Mouse (Mus musculus) CH12.LX (cell line): ENCODE results near the gene Hist1h2bj. TPM values are rescaled to one million over a fixed set of nuclear protein-coding genes. Genes with fewer than 3 reads are reported as not detected.

ENCODE experiments used
- DNase-seq: peaks from one replicate; pipeline ENCODE4 v3.0.0-alpha.2; 2013; ENCODE audit errors: extremely low read depth
- H3K27ac ChIP-seq: 2 replicates; pipeline ENCODE4 v1.5.1; 2012; ENCODE audit warnings: low read depth, mild to moderate bottlenecking, control low read depth, moderate library complexity; ENCODE audit not compliant: insufficient read depth
- H3K27me3 ChIP-seq: replicated peaks from 2 replicates; pipeline ENCODE3; 2012; ENCODE audit warnings: inconsistent platforms
- H3K36me3 ChIP-seq, 2 experiments: replicated peaks in 1 of 2; 2 replicates each; pipeline versions ENCODE3 to v1.6.1; 2012; ENCODE audit warnings: inconsistent platforms in 1 of 2, low read length in 1 of 2, mild to moderate bottlenecking in 1 of 2, mixed read lengths in 1 of 2, moderate library complexity in 1 of 2; ENCODE audit not compliant: control insufficient read depth in 1 of 2, insufficient read depth in 1 of 2
- H3K4me1 ChIP-seq, 2 experiments: 2 replicates each; pipeline ENCODE4 v1.6.1; 2012; ENCODE audit warnings: inconsistent platforms in 1 of 2, moderate library complexity in 1 of 2; ENCODE audit not compliant: insufficient read depth in 2 of 2, control insufficient read depth in 1 of 2
- H3K4me2 ChIP-seq: 2 replicates; pipeline ENCODE4 v1.6.1; 2012; ENCODE audit warnings: low read depth, mild to moderate bottlenecking, control low read depth; ENCODE audit not compliant: poor library complexity, insufficient read depth, severe bottlenecking
- H3K4me3 ChIP-seq, 3 experiments: fragments of 150-350 bp in 1 of 3; sonication (generic) in 1 of 3; replicated peaks in 1 of 3; 2 replicates each; pipeline versions ENCODE3 to v1.5.1; 2011 to 2012; ENCODE audit warnings: low read depth in 2 of 3, low read length in 2 of 3, mild to moderate bottlenecking in 2 of 3, moderate library complexity in 2 of 3, control low read depth in 1 of 3, improper control_type of control experiment in 1 of 3, inconsistent platforms in 1 of 3, mixed read lengths in 1 of 3; ENCODE audit not compliant: poor library complexity in 1 of 3
- H3K79me2 ChIP-seq: replicated peaks from 2 replicates; pipeline ENCODE4 v1.6.1; 2012; ENCODE audit warnings: mild to moderate bottlenecking, moderate library complexity; ENCODE audit not compliant: control insufficient read depth, poor library complexity, insufficient read depth, severe bottlenecking; ENCODE audit errors: extremely low read depth
- H3K9ac ChIP-seq: 2 replicates; pipeline ENCODE4 v1.6.1; 2012; ENCODE audit warnings: low read depth, mild to moderate bottlenecking, control low read depth, moderate library complexity; ENCODE audit not compliant: insufficient read depth
- H3K9me3 ChIP-seq: replicated peaks from 2 replicates; pipeline ENCODE3; 2012; ENCODE audit warnings: low read length, inconsistent platforms, mixed read lengths
- BHLHE40 ChIP-seq: IDR thresholded peaks from 2 replicates; pipeline ENCODE4 v1.6.1; 2011; ENCODE audit warnings: mild to moderate bottlenecking, low read depth, low read length, improper control_type of control experiment
- E2F4 ChIP-seq: IDR thresholded peaks from 2 replicates; pipeline ENCODE4 v1.6.1; 2011; ENCODE audit warnings: low read depth, low read length, improper control_type of control experiment; ENCODE audit not compliant: insufficient replicate concordance
- ELF1 ChIP-seq: IDR thresholded peaks from 2 replicates; pipeline ENCODE4 v1.6.1; 2014; ENCODE audit warnings: low read depth, mild to moderate bottlenecking, inconsistent platforms, low read length, improper control_type of control experiment
- IRF4 ChIP-seq: IDR thresholded peaks from 2 replicates; pipeline ENCODE4 v1.6.1; 2014; ENCODE audit warnings: low read depth, mild to moderate bottlenecking, inconsistent platforms, low read length, improper control_type of control experiment
- KAT2A ChIP-seq: IDR thresholded peaks from 2 replicates; pipeline ENCODE4 v1.6.1; 2012; ENCODE audit warnings: low read length, improper control_type of control experiment, inconsistent platforms; ENCODE audit not compliant: insufficient replicate concordance
- MAFK ChIP-seq: IDR thresholded peaks from 2 replicates; pipeline ENCODE4 v1.6.1; 2011; ENCODE audit warnings: low read length, improper control_type of control experiment; ENCODE audit not compliant: insufficient replicate concordance
- MAZ ChIP-seq: IDR thresholded peaks from 2 replicates; pipeline ENCODE4 v1.6.1; 2012; ENCODE audit warnings: low read depth, mild to moderate bottlenecking, inconsistent platforms, low read length, improper control_type of control experiment, moderate library complexity
- MYC ChIP-seq: IDR thresholded peaks from 2 replicates; pipeline ENCODE4 v1.6.1; 2011; ENCODE audit warnings: low read depth, mild to moderate bottlenecking, improper control_type of control experiment, low read length
- NRF1 ChIP-seq: IDR thresholded peaks from 2 replicates; pipeline ENCODE4 v1.6.1; 2014; ENCODE audit warnings: low read depth, mild to moderate bottlenecking, inconsistent platforms, low read length, improper control_type of control experiment, moderate library complexity
- TBP ChIP-seq: conservative IDR thresholded peaks from 2 replicates; pipeline ENCODE4 v1.6.1; 2011; ENCODE audit warnings: low read depth, low read length, improper control_type of control experiment
- TCF12 ChIP-seq: IDR thresholded peaks from 2 replicates; pipeline ENCODE4 v1.6.1; 2014; ENCODE audit warnings: low read depth, mild to moderate bottlenecking, inconsistent platforms, low read length, improper control_type of control experiment
- USF1 ChIP-seq: IDR thresholded peaks from 2 replicates; pipeline ENCODE4 v1.6.1; 2014; ENCODE audit warnings: low read depth, mild to moderate bottlenecking, inconsistent platforms, low read length, improper control_type of control experiment
- dilution Hi-C: fragments of 300-500 bp; cut with MboI; formaldehyde crosslinking; loops from 2 replicates; pipeline ENCODE4 v1.14.3; 2020; ENCODE audit warnings: low sequenced_read_pairs; ENCODE audit not compliant: extremely low pct_unique_long_range_greater_than_20kb, extremely low pct_ligation_motif_present
- in situ Hi-C: fragments of 300-500 bp; cut with MboI; formaldehyde crosslinking; loops from 3 replicates; pipeline ENCODE4 v1.14.3; 2019; ENCODE audit warnings: low sequenced_read_pairs, low pct_ligation_motif_present, low pct_unique_long_range_greater_than_20kb, mixed read lengths
- polyA plus RNA-seq: library from polyadenylated mRNA; unstranded; fragments of >175 nt; gene quantifications from 2 replicates; pipeline ENCODE4 v1.2.1, GENCODE M21; 2012; ENCODE audit warnings: low read depth; ENCODE audit not compliant: insufficient read length
- total RNA-seq, 2 experiments: library from RNA; depleted of rRNA; stranded (reverse); fragments of 300-350 nt in 1 of 2; fragments of >200 nt in 1 of 2; gene quantifications; 2 replicates each; pipeline ENCODE4 v1.2.3; 2012 to 2014

Gene Hist1h2bj
- total and polyA plus RNA-seq, 3 experiments = 2.5 to 1,790 (median 23.8) TPM

DNA sequence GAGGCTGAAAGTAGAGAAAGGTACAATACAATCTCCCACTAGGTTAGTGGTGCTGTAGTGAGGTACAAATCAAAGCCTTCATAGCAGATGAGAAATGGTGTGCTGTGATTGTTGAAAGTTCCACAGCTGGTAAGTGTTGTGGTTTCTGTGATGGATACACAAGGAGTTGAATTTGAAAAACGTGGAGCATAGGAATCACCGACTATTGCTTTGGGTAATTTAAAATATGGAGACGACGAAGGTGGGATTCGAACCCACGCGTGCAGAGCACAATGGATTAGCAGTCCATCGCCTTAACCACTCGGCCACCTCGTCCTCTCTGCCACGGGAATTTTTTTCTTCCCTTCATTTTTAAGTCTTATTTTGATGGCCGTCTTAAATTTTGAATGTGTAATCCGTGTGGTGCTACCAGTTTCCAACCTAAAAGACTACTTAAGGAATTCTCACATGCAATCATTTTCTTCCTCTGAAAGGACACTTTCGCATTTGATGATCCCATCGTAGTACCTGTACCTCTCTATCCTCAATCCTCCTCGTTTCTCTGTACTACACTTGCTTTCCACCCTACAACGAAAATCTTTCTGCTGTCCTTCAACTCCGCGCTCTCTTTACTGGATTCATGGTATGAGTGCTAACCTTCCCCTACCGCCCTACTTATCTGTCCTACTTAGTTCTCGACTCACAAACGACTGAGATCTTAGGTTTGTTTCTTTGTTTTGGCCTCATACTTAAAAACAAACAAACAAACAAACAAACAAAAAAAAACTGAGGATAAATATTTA lies 48.9 kb upstream of the Hist1h2bj start:
- no peaks in the 10 kb centered on the region for H3K79me2 ChIP-seq
- in situ Hi-C loops (no loop called here), dilution Hi-C loops (no loop called here)
- H3K4me3 ChIP-seq = peak overlapping the region; percentile 23 to 56 (median 47)
- no peak overlapping the region for H3K9ac ChIP-seq
- peaks cover 3 to 9% of the 10 kb centered on the region in 2 experiments for H3K4me1 ChIP-seq
- TF ChIP-seq KAT2A (0 out of 2 replicates have a peak, but pooled peaks have one; percentile 23), TCF12 (no peak), MYC (peak; percentile 75), ELF1 (peak; percentile 93), MAZ (no peak), USF1 (no peak), E2F4 (peak; percentile 87), TBP (peak; percentile 100), NRF1 (peak; percentile 54; the same call in 1 of the 2 replicates), MAFK (peak; percentile 96)
- no peak overlapping the region for H3K27ac ChIP-seq
- H3K36me3 ChIP-seq = no peaks in the 10 kb centered on the region
- H3K27me3 ChIP-seq = peaks cover 20% of the 10 kb centered on the region
- H3K9me3 ChIP-seq = peaks cover 8% of the 10 kb centered on the region
- peak overlapping the region; percentile 90 for H3K4me2 ChIP-seq
- peak; percentile 84 for DNase-seq

DNA sequence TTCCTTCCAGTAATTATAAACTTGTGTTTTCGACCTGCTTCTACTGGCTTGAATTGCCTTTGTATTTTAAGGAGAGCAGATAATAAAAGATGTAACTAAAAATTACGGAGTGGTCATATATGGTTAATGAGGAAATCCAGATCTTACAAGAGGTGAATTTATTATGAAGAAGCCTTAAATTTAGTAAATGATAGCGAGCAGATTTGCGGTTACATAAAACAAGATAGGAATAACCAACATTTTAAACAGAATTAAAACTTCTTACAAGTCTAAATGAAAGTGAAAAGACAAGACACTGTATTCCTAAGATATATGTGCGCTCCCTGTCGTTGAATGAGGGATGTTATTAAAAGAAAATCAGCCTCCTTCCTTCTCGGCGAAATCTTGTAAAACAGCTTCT lies 48.1 kb upstream of the Hist1h2bj start:
- Histone ChIP-seq H3K27me3 (peaks cover 25% of the 10 kb centered on the region), H3K9ac (peak overlapping the region; percentile 7; the same call in 1 of the 2 replicates), H3K9me3 (peaks cover 8% of the 10 kb centered on the region), H3K27ac (no peak overlapping the region), H3K36me3 (no peaks in the 10 kb centered on the region), H3K4me1 (peaks cover 3 to 9% of the 10 kb centered on the region in 2 experiments), H3K4me2 (peak overlapping the region; percentile 31), H3K79me2 (no peaks in the 10 kb centered on the region), H3K4me3 (peak overlapping the region; percentile 47 to 68 (median 56))
- dilution Hi-C loops (no loop called here), in situ Hi-C loops (no loop called here)
- no peak for DNase-seq
- no peak for TF ChIP-seq IRF4
- no peak for TF ChIP-seq BHLHE40
- TF ChIP-seq MAFK = no peak
- no peak for TF ChIP-seq MAZ
